Mouse (Mus musculus): Measurements from ENCODE around the gene Mdc1.

Mdc1 gene

DNA sequence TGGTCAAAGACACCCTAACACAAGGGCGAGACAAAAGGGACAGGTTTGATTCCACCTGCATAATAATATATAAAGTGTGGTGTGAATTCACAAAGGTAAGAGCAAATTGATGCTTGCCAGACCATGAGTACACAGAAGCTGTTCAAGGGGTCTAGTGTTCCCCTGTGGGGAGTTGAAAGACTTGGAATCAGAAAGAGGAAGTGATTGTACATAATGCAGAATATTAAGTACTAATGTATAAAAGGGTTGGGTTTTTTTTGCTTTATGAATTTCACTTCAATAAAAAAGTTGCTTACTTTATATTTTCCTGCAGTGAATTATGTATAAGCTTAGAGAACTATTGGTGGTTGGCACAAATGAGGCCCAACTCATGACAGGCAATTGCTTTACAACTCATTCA, 18.1 kb downstream of the Mdc1 start:
- DNase-seq (ENCODE audit: low spot score) = no peak

DNA sequence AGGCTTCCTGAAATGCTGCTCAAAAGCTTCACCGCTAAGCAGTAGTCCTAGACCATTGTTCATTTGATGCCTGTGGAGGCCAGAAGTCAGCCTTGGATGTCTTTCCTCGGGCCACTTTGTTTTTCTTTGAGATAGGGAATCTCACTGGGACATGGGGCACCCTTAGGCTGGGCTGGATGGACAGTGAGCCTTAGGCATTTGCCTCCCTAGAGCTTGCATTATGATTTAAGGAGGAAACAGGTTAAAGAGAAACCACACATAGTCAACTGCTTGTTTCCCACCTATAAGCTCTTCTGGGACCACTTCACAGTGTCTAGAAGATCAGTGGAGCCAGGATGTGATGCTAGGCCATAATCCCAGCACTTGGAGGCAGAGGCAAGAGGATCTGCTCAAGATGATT, 18.5 kb downstream of the Mdc1 start:
- DNase-seq (ENCODE audit: low spot score) = no peak

DNA sequence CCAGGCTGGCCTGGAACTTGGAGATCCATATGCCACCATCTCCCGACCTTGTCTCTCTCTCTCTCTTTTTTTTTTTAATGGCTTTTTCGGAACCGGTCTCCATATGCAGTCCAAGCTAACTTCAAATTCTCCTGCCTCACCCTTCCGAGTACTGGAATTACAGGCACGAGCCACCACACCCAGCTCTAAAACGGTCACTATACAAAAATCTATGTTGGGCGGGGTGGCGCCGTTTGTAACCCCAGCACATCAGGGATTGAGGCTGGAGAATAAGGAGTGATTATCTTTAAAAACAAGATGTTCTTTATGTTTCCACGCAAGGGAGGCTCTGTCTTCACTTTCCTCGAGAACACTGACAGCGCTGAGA, 19.5 kb downstream of the Mdc1 start:
- no peak for DNase-seq (ENCODE audit: low spot score)

DNA sequence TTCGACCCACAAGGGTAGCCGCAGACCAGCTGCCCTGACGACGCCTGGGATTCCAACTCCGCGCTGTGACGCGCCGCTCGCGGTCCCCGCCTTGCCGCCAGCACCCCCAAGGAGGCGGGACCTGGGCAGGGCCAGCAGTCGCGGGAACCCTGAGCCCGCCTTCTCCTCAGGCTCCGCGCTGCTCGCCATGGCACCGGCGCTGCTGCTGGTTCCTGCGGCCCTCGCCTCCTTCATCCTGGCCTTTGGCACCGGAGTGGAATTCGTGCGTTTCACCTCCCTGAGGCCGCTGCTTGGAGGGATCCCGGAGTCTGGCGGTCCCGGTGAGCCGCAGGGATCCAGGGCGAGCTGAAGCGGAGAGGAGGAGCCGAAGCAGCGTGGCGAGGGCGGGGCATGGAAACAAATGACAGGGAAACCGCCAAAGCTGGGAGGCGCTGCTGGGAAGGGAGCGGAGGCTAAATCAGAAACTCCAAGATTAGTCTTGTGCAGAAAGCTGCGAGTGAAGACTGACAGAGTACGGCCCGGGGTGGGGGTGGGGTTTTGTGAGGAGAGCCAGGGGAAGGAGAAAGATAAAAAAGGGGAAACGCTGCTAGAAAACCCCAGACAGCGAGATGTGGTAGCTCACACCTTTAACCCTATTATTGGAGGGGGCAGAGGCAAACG, 20.0 kb downstream of the Mdc1 start, which contains the start of gene Nrm:
Gene Nrm, plus strand, starts transcription at position 121 of the 660 bp plus-strand sequence.
- peak; percentile 88 for DNase-seq (ENCODE audit: low spot score)

DNA sequence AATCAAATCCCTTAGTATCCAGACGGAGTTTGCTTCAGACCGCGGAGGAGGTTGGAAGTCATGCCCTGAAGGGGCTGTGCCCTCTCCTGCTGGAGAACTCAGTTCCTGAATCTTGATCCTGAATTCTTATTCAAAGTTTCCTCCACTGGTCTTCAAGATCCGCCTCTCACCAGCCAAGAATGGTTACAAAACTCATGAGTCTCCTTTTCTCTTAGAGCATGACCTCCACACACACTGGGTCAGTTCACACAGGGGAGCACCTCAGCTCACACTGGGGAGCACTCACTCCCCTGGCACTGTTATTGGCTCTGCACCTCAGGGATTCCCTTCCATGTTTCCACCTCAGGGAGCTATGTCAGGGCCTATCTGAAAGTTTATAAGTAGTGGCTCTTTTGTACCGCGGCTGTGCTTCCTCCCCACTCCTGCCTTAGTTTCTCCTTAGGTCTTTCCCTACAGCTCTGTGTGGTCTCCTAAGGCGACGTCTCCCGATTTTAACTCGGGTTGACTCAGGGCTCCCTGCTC, 23.6 kb downstream of the Mdc1 start:
- no peak for DNase-seq (ENCODE audit: low spot score)

DNA sequence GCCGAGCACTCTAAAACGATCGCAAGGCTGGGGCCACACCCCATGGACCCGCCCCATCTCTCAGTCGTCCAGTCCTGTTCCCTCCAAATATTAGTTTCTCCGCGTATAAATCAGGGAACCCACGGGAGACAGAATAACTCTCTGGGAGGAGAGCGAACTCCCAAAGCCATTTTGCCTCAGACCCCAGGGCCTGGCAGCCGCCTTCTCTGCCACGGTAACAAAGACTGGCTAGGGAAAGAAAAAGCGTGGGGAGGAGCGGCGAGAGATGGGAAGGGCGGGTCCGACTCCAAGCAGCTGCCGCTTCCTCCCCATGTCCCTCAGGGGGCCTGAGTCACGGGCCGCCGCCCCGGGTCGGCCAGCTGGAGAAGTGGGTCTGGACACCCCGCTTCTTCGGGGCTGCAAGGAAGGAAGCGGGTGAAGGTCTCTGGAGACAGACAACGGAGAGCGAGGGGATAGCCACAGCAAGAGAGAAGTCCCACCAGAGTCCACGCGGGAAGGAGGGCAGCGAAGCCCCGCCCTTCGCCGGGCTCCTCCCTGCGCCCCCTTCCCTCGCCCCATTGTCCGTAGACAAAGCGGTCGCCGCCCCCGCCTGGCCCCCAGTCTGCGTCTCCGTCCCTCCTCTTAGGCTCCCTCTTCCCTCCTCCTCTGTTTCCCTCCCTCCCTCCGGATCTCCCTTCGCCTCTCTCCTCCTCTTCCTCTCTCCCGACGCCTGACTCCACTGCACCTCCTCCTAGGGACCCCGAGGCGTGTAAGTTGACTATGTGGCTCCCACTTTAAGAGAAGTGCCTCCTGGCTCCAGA, 24.4 kb downstream of the Mdc1 start, which contains the start of gene Ppp1r18:
Gene Ppp1r18, plus strand, starts transcription at position 113 of the 800 bp plus-strand sequence.
- DNase-seq (ENCODE audit: low spot score) = no peak

DNA sequence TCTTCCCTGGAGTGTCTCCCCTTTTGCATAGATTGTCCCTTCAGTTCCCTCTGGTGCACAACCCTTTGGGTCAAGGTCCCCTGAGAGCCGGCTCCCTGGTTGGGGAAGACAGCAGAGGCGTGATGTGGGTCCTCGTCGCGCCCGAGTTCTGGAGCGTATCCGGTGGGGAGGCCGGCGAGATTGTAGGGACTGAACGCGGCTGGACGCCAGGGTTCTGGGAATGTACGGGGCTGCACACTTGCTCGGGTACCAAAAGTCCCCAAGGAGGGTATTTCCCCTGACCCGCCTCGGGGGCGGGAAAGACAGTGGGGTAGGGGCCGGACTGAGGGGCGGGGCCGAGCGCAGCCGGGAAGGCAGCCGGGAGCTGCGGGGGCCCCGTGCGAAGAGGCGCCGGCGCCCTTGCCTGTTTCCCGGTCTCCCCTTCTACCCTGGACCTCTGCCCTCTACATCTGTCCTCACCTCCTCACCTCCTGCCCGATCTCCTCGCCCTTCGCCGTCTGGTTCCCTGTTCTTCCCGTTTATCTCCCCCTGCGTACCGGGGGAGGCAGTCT, 25.0 kb downstream of the Mdc1 start:
- DNase-seq (ENCODE audit: low spot score) = no peak

DNA sequence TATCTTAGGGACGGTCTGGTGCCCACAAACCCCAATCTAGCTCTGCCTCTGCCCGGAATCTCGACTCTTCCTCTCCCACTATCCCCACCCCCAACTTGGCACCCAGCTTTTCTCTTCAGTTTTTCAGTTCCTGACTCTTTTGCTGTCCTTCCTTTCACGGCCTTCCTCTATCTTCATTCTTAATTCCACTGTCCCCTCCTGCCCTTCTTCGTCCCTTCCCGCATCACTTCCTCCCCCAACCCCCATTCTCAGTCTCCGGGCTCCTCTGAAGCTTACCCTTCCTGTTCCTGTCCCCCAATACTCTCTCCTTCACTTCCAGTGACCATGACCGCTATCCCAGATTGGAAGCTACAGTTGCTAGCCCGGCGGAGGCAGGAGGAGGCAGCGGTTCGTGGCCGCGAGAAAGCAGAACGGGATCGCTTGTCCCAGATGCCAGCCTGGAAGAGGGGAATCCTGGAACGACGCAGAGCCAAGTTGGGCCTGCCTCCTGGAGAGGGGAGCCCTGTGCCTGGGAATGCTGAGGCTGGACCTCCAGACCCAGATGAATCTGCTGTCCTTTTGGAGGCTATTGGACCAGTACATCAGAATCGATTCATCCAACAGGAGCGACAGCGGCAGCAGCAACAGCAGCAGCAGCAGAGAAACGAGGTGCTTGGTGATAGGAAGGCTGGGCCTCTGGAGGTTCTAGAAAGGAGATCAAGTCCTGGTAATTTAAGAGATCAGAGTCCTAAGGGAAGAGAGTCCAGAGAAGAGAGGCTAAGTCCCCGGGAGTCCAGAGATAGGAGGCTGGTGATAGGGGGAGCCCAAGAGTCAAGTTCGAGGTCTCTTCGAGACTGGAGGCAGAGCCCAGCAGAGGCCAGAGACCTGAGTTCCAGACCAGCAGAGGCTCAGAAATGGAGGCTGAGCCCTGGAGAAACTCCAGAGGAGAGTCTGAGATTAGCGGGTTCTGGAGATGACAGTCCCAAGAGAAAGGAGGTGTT, 25.9 kb downstream of the Mdc1 start:
- peak; percentile 26 for DNase-seq (ENCODE audit: low spot score)

DNA sequence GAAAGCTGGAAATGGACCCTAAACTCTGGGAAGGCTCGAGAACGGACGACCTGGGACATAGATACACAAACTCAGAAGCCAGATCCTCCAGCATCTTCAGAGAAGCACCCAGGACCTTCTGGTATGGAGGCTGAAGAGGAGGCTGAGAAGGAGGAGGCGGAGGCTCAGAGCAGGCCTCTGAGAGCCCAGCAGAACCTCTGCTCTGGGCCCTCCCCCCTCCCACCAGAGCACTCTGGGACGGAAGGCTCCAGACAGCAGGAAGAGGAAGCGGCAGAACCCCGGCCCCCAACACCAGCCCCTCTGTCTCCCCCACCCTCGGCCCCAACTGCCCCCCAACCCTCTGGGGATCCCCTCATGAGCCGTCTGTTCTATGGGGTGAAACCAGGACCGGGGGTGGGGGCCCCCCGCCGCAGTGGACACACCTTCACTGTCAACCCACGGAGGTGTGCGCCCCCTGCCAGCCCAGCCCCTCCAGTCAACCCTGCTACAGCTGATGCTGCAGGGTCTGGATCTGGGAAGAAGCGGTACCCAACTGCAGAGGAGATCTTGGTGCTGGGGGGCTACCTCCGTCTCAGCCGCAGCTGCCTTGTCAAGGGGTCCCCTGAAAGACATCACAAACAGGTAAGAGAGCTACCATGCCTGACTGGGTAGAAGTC, 27.0 kb downstream of the Mdc1 start:
- DNase-seq (ENCODE audit: low spot score) = no peak

DNA sequence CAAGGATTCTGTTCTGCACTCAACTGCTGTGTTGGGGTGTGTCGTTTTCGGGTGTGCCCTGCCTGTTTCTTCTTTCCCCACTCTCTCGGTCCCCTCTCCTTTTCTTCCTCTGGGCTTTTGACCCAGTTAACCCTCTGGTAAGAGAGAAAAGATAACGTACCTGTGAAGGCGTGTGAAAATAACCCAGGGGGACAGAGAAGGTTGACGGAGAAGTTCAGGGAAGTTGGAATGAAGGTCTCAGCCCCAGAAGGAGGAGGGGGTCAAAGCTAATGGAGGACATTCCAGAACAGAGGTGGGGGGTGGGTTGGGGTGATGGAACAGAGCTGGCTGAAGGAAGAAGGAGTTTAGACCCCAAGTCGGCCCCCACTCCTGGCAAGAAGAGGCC, 27.6 kb downstream of the Mdc1 start:
- DNase-seq (ENCODE audit: low spot score) = no peak

DNA sequence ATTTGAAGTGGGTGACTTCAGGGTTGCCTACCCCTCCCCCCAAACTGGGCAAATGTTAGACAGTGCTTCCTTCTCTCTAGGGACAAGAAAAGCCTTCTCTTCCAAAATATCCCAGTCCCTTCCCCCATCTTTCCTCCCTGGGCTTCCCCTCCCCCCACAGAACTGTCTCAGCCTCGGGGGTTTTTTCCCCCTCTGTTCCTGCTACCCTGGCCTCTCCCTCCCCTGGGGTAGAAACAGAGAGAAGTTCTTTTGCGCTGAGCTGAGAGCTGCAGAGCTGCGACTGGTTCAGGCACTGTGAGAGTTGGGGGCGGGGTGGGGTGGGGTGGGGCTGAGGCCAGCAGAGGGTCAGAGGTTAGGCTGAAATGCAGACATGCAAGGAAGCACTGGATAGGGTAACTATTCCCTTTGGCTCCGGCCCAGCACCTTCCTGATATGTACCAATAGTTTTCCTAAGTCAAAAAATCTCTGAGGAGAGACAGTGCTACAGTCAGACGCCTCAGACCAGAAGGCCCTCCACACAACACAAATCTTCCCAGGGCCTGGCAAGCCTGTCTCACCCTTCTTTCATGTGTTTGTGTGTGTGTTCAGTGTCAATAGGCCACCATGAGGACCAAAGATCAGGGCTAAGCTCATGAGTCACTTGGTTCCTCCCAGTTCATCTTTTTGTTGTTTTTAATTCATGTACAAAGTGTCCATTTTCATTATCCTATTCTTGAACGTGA, 28.2 kb downstream of the Mdc1 start:
- no peak for DNase-seq (ENCODE audit: low spot score)

DNA sequence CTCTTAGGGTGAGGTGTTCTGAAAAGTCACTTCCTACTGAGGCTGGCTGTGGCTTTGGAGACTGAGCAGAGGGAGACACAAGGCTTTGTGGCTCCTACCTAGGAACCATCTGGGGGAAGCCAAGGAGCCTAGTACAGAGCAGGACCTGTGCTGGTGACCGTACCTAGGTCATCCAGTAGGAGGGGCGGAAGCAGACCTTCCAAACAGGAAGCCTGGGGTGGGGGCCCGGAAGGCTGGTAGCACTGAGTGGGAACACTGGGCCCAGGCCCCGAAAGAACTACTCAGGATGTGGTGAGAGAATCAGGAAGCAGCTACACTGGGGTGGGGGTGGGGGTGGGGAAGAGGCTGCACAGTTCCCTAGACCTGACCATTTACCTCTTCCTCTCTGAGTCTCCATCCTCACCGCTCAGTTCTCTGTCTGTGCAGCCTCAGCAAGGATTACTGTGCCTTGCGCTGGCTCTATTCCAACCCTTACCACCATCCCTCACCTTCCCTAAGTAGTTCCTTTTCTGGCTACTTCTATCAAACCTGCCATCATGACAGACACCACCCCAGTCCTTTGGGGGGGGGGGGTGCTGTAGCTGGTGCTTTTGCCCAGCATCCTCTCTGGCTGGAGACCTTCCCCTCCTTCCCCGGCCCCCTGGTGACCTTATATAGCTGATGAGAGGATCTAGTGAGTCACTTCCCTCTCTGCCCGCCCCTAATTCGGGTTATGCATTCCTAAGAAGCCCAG, 29.0 kb downstream of the Mdc1 start:
- DNase-seq (ENCODE audit: low spot score) = peak; percentile 33

DNA sequence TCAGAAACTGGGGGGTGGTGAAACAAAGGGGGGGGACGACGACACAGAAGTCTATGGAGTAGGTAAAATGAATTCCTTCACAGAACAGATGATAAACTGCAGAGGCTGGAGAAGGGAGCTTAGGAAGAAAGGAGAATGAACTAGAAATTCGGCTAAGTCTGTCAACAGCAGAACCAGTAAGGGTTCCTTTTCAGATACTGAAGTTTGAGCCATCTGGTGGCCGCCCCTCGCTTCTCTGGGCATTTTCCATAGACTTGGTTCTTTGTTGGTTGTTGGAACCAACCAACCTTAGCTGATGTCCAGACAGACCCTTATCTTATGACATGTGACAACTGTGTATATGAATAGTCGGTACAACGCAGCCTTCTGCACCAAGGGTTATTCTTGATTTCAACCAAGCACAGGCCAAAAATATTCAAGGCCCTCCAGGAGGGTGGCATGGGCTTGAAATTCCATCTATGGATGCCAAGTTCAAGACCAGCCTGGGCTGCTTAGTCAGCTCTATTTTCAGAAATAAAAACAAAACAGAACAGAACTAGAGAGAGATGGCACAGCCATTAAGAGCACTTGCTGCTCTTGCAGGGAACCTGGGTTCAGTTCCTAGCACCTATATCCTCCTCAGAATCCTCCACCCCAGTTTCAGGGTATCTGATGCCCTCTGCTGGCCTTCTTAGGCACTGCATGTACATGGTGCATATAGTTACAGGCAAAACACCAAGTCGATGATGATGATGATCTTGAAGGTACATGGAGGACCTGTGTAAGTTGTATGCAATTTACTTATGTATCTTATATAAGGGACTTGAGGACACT, 29.8 kb downstream of the Mdc1 start:
- peak; percentile 29 for DNase-seq (ENCODE audit: low spot score)

DNA sequence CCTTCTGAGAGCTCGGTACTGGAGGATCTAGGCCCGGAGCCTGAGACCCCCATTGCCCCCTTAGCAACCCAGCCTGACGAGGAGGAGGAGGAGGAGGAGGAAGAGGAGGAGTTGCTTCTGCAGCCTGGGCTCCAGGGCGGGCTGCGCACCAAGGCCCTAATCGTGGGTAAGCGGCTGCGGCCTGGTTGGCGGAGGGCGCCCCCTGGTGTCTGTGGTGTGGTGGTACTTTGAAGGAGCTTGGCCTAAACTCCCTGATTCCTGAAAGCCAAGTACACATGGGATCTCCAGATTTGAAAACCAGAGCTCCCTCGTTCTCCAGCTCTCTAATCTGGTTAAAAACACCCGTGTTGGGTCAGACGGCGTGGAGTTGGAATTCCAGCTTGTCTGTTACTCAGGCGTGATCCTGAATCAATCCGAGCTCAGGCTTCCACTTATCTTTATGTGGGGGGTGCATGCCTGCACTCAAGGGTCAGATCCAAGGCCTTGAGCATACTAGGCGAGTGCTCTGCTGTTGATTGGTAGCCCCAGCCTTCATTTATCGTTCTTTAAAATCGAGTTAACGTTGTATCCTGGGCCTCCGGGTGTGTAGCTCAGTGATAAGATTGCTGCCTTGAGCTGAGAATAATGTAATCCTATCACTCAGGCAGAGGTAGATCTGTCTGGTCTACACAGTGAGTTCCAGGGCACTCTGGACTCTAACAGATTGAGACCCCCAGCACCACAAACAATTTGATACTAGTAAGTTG, 32.6 kb downstream of the Mdc1 start:
- peak; percentile 77 for DNase-seq (ENCODE audit: low spot score)

DNA sequence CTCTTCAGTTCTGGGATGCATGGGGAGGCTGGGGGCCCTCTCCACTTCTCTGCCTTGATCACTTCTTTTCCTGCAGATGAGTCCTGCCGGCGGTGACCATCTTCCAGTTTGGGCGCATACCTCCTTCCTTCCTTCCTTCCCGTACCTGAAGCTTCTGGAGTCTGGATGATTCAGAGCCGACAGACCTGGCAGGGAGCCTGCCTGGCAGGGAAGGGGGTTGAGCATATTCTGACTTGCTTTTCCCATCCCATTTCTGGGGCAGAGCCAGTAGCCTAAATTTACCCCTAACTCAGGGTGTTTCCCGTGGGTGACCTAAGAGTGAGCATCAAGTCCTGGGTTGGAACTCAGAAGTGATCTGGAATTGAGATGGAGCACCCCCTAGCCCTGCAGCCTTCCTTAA, 33.4 kb downstream of the Mdc1 start:
- no peak for DNase-seq (ENCODE audit: low spot score)

DNA sequence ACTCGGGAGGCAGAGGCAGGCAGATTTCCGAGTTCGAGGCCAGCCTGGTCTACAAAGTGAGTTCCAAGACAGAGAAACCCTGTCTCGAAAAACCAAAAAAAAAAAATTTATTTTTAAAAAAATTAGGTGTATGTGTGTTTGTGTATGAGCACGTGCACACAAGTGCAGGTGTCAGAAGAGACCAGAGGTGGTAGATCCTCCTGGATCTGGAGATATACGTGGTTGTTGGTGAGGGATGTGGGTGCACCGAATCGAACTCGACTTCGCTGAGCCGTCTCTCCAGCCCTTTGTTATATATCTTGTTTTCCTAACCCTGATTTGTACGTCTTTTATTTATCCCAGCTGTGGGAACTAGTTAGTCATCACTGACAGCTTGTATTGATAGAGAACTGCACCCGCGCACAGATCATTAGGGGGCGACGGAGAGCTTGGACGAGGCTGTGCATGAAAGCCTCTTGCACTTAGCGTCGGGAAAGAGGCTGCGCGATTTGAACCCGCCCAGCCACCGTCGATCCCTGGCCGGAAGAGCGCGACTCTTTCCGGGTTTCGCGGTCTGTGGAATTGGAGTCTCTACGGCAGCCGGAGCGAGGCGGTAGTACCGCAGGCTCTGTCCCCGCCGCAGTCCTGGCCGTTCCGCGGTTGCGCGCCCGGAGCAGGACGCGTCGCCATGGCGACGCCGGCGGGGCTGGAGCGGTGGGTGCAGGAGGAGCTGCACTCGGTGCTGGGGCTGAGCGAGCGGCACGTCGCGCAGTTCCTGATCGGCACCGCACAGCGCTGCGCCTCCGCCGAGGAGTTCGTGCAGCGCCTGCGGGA, 38.1 kb downstream of the Mdc1 start, which contains the start of gene Dhx16:
Gene Dhx16, plus strand, starts transcription at position 575 of the 813 bp plus-strand sequence.
- peak; percentile 82 for DNase-seq (ENCODE audit: low spot score)

DNA sequence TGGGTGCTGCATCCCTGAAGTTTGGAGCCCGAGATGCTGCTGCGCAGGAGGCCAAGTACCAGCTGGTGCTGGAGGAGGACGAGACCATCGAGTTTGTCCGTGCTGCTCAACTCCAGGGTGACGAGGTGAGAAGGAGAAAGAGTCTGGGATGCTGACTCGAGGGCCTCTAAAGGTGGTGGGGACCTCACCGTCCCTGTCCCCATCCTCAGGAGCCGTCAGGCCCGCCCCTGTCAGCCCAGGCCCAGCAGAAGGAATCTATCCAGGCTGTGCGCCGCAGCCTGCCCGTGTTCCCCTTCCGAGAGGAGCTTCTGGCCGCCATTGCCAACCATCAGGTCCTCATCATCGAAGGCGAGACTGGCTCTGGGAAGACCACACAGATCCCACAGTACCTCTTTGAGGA, 41.6 kb downstream of the Mdc1 start:
- DNase-seq (ENCODE audit: low spot score) = no peak

All from spleen, adult 12 weeks (tissue).